Mouse (Mus musculus) gonadal fat pad, adult 2 months (tissue): ENCODE measurements around the gene Tmem204. TPM values are rescaled to one million over a fixed set of nuclear protein-coding genes. Genes with fewer than 3 reads are reported as not detected.
"Not testable (repeated sequence)": the region's sequence is repeated elsewhere in the genome, so short reads cannot be mapped to it uniquely, and the experiment has no call there.

Source experiments
- DNase-seq: peaks from one replicate; pipeline ENCODE4 v3.0.0-alpha.2; 2012; ENCODE audit warnings: low read depth
- polyA plus RNA-seq: library from polyadenylated mRNA; depleted of rRNA; stranded (reverse); fragments of >200 nt; gene quantifications from 2 replicates; pipeline ENCODE4 v1.2.3, GENCODE M21; 2012; rRNA removed

Gene Tmem204
- polyA plus RNA-seq: 37.6 and 53.0 TPM in 2 replicates

GRCm38 (mm10) chr17:25083444-25083931 lies at the start of gene Tmem204:
Gene Tmem204 (minus strand): TSS chr17:25083591.
- DNase-seq: no peak

DNA sequence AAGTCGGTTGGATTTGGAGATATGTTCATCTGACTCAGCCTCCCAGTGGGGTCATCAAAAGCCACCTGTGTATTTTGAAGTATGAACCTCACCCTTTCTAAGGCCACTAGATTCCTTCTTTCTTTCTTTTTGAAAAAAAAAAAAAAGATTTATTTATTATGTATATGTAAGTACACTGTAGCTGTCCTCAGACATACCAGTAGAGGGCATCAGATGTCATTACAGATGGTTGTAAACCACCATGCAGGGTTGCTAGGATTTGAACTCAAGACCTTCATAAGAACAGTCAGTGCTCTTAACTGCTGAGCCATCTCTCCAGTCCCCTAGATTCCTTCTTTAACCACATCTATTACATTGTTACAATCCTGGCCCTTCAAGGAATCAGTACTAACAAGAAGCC lies 46.7 kb upstream of the Tmem204 start:
- DNase-seq: no peak

- DNase-seq: no peak
These were observed 44.3 kb upstream of the Tmem204 start for GRCm38 (mm10) chr17:25127681-25128080.

- DNase-seq: no peak
These were observed 43.7 kb upstream of the Tmem204 start for GRCm38 (mm10) chr17:25127079-25127478.

- not testable (repeated sequence) for DNase-seq
These were observed 42.2 kb upstream of the Tmem204 start for GRCm38 (mm10) chr17:25125442-25126060.

DNA sequence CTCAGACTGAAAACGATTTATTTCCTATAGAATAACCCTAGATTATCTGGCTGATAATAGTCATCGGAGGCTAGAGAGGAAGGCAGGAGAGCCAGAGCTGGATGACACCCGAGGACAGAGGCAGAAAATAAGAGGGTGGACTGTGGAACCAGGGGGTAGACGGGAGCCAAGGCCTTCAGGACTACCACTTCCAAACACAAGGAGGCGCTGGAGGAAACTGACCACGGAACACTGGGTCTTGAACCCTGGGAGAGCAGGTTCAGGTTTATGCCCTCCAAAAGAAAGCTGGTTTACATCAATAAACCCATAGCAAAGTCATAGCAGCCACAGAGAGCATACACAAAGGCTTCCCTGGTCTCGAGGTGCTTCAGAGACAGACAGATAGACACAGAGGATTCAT lies 40.6 kb upstream of the Tmem204 start:
- DNase-seq: no peak

GRCm38 (mm10) chr17:25120406-25120805 lies 37.0 kb upstream of the Tmem204 start, which contains the start of gene Ptx4:
Gene Ptx4 (plus strand): TSS chr17:25120760.
- DNase-seq: no peak

GRCm38 (mm10) chr17:25117263-25117662 lies 33.9 kb upstream of the Tmem204 start:
- no peak for DNase-seq

DNA sequence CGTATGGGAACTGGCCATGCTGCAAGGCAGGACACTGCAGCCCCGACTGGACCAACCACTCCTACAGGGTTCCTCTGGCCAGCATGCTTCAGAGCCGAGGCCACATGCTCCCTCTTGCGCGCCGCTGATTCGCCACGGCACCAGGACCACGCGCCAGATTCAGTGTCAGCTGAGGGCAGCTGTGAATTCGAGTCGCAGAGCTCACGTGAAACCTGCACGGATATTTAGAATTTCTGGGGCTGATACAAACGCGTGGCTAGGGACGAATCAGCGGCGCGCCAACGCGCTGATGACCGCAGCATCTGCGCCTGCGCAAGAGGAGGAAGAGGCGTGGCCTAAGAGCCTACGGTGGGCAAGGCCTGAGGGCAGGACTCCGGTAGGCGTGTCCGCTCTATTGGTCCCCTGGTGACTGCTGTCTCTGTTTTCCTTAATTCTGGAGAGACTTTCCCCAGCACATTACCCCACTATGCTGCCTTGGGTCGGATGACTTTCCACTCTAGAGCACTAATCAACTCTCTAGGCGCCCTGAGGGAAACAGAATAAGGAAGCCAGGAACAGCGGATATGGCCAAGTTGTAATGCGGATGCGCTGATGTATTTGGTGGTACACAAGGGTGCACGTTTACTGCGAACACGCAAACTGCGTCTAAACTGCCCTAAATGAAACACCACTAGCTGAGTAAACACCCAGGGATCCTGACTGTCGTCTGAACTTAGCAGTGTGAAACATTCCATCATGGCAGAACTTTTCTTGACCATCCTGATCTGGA lies 32.5 kb upstream of the Tmem204 start, which contains the start of gene Telo2:
Gene Telo2 (minus strand): TSS at position 304 of the 769 bp plus-strand sequence.
- no peak for DNase-seq

DNA sequence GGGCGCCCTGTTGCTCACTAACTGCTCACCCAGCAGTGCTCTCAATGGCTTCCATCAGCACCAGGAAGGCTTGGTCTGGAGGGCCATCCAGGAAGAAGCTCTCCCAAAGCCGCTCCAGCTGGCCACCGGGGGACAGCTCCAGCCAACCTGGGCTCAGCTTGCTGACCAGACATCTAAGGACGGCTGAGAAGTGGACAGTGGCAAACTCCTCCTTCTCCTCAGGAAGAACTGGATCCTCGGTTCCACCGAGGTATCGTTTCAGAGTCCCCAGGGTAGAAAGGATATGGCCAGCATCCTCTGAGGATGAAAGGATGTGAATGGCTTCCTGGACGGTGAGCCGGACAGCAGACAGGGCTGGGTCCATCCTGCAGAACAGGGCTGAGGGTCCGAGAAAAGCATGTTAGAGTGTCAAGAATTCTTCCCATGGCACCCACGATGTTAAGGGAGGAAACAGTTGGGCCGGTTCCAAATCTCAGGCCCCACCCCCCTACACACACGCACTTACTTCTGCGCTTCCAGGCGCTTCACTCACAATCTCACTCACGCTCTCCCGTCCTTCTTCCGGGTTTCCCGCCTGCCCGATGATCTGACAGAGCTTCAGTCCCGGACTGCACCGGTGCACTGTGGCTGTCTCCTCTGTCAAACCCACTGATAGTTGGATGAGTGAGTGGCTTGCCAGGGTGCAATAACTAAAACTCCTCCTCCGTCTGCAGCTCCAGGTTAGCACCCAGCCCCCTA lies 31.7 kb upstream of the Tmem204 start:
- DNase-seq: no peak

GRCm38 (mm10) chr17:25112423-25112810 lies 29.0 kb upstream of the Tmem204 start:
- DNase-seq: no peak

DNA sequence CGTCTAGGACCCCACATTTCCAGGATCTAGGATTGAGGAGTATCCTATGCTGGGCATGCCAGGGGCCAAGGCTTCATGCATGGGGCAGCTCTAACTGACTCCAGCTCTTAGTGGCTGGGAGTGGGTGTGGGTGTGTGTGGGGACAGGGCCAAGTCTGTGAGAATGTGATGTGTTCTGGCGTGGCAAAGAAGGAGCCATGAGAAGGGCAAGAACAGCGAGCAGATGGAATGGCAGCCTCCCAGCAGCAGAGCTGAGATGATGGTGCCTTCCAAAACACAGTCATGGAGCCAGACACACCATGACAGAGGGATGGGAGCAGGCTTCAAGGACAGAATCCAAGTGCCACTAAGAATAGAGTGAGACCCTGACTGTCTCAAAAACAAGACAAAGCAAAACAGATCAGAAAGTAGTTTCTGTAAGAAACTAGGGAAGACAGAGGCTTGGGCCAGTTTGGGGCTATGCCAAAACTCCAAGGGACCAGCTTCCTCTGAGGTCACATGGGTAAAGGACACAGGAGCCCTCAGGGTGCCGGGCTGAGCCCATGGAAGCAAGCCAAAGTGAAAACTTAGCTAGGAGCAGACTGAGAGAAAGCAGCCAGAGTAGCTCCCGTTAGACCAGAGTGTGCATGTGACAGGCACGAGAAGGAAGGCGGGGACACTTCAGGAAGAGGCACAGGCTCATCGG lies 28.5 kb upstream of the Tmem204 start:
- no peak for DNase-seq

- no peak for DNase-seq
These were observed 27.8 kb upstream of the Tmem204 start for GRCm38 (mm10) chr17:25111220-25111619.

GRCm38 (mm10) chr17:25110590-25110989 lies 27.2 kb upstream of the Tmem204 start:
- no peak for DNase-seq

GRCm38 (mm10) chr17:25109578-25109977 lies 26.2 kb upstream of the Tmem204 start:
- DNase-seq: no peak

DNA sequence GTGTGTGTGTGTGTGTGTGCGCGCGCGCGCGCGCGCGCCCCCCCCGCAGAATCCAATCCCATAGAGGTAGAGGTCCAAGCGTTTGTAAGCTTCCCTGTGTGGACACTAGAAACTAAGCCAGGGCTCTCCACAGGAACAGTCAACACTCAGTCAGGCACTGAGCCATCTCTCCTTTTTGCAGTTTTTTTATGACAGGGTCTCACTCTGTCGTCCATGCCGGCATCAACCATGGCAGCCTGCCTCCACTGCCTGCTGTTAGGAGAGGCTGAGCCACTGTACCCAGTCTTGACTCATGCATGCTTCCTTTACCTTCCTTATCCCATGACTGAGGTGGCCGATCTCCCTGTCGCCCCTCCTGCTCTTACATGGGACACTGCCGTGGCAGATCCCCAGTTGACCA lies 24.4 kb upstream of the Tmem204 start:
- DNase-seq: no peak

- no peak for DNase-seq
These were observed 17.9 kb upstream of the Tmem204 start for GRCm38 (mm10) chr17:25101338-25101737.

- DNase-seq: no peak
These were observed 16.7 kb upstream of the Tmem204 start for GRCm38 (mm10) chr17:25100052-25100451.

DNA sequence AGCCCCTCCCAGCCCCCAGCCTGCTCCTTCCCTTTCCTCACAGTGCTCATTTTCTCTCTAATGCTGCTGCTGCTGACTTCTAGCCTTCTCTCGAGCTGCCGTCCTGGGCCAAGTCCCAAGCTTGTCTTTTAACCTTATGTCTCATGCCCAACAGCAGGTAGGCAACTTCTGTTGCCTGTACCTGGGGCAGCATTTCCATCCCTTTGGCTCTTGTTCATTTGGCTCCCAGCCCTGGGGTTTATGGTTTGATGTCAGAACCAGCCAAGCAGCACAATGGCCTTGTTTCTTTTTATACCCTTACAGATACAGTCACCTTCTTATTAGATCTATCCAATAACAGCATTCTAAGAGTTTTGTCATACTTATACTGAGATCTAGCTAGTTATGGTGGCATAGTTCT lies 12.8 kb upstream of the Tmem204 start:
- DNase-seq: no peak

DNA sequence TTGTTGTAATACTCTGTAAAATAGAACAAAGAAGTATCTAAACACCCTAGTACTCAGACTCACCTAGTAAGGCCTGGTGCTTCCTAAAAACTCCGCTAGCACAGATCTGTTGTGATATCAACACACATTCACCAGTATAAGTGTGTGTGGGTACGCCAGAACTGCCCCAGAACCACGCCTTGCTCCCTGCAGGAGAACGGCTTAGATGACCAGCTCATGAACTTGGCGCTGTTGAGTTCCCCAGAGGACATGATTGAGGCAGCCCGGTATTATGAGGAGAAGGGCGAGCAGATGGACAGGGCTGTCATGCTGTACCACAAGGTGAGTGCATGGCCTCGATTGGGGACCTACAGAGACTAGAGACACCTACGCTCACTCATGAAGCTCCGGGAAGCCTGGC lies 7.1 kb upstream of the Tmem204 start:
- no peak for DNase-seq

DNA sequence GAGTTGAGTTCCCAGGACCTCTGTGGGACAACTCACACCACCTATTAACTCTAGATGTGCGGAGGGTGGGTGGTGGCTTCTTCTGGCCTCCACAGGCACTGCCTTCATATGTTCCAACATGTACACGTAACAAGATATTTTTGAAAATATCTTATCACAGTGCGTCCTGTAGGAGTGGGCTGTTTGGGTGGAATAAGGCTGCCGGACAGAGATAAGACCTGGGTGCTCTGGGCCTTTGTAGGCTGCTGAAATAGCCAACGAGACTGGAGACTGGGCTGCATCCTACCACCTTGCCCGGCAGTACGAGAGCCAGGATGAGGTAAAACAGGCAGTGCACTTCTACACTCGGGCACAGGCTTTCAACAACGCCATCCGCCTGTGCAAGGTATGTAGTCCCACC lies 5.8 kb upstream of the Tmem204 start:
- DNase-seq: no peak

GRCm38 (mm10) chr17:25086724-25087123 lies 3.3 kb upstream of the Tmem204 start:
- DNase-seq: no peak
